In genomic region chr15:25803111-25803510, GRCm38 (mm10) we compare ENCODE assay signal across 15 mouse cellular contexts.
"Had no signal": no experiment of that assay in that cellular context is flagged by ENCODE, and none has a peak within 500 bp of the region (broad histone marks: within the 10 kb centered on the region; RNA-seq: fewer than 3 reads in every experiment).

No protein-coding gene starts in this region.

- H3K27ac ChIP-seq: layer of hippocampus, adult 2 months; liver, embryonic 13.5 days; lung, embryonic 15.5 days; macrophage; midbrain, embryonic 12.5 days; stomach, postnatal 0 days had no signal

- DNase-seq: kidney, adult 9 months; kidney, postnatal 4 days; liver; liver, embryonic 13.5 days; liver, postnatal 0 days; lung, postnatal 14 days; right cerebral cortex, adult 18-20 months; right cerebral cortex, postnatal 25 days; thymus, postnatal 14 days had no signal

- H3K9me3 ChIP-seq: liver, embryonic 13.5 days; lung, embryonic 15.5 days; megakaryocyte, embryonic 14.5 days; midbrain, embryonic 12.5 days had no signal

- H3K4me2 ChIP-seq: liver, embryonic 13.5 days; lung, embryonic 15.5 days; midbrain, embryonic 12.5 days had no signal

- H3K4me1 ChIP-seq: liver, embryonic 13.5 days; lung, embryonic 15.5 days; megakaryocyte, embryonic 14.5 days; midbrain, embryonic 12.5 days had no signal

- H3K4me3 ChIP-seq: layer of hippocampus, adult 2 months; liver, embryonic 13.5 days; lung, embryonic 15.5 days; megakaryocyte, embryonic 14.5 days; midbrain, embryonic 12.5 days had no signal

- H3K27me3 ChIP-seq: liver, embryonic 13.5 days; lung, embryonic 15.5 days; megakaryocyte, embryonic 14.5 days; midbrain, embryonic 12.5 days had no signal

- H3K9ac ChIP-seq: liver, embryonic 13.5 days; liver, postnatal 0 days; lung, embryonic 15.5 days; midbrain, embryonic 12.5 days had no signal

- ATAC-seq: liver, postnatal 0 days had no signal
